Mouse (Mus musculus) frontal cortex, postnatal 36 days (tissue): ENCODE measurements at regions not wholly inside any gene's neighbourhood (a gene's known extent, or its start where the extent isn't known, plus 50 kb on each side); places are given as distances from the start of the nearest gene placed in this dataset.

Source experiments
- DNase-seq, 2 experiments: peaks; one replicate each; pipeline ENCODE4 v3.0.0; 2022; ENCODE audit warnings: low spot score in 2 of 2

DNA sequence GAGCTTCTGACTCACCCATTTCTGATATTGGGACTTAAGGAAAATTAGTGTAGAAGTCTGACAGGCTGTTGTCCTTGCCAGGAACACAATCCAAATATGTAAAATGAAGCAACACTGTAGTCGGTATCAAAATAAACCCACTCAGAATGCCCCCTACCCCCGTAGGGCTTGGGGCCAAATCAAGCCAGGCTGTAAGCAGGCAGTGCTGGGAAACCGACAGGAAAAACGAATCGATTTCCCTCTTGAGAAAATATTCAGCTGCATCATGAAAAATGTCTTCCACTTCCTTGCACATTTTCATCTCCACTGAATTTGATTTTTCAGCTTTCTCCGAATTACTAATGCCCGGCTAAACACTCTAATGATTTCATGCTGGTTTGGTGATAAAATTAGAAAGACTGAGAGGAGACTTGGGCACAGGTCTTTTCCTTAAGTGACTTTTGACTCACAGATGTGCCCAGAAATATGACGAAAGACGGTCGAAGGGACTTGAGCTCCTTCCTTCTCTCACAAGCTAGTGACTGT, 485.7 kb downstream of the Fat4 start:
- no peak for DNase-seq

- peak in 1 of 2 experiments; percentile 10 for DNase-seq
Observed at GRCm38 (mm10) chr3:39375465-39375864, 488.7 kb downstream of the Fat4 start.

GRCm38 (mm10) chr3:39388491-39388890, 501.8 kb downstream of the Fat4 start:
- DNase-seq, result no peak

GRCm38 (mm10) chr3:39390442-39390841, 503.7 kb downstream of the Fat4 start:
- DNase-seq, result no peak

DNA sequence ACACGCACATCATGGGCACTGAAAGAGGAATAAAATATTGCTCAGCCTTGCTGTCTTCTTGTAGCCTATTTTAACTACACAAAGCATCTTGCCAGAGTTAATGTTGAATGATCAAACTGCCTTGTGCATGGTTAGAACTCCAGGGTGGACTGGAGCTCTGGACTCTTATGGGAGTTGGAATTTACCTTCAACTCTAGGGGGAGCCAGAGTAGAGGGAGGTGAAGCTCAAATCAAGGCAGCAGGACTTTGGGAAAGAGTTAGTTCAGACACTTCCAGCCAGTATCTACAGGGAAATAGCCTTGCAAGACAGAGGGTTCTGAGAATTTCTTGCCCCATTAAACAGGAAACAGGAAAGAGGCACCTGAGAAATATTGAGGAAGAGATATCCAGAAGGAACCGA, 505.3 kb downstream of the Fat4 start:
- DNase-seq, result no peak

- no peak for DNase-seq
Observed at GRCm38 (mm10) chr3:39396672-39397071, 509.9 kb downstream of the Fat4 start.

DNA sequence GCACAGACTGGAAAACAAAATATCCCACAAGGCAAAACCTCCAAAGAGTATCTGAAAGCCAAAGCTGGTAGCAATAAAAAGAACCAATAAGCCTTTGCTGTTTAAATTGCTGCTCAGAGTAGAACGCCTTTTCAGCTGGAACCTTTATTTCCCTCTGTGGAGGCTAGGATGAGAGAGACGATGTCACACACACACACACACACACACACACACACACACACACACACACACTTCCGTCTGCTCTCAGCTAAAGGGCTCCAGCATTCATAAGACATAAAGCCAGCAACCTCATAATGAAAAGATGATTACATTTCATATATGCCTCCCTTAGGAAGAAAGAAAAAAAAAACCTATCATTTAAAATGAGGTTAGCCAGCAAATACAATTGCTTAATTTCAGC, 510.5 kb downstream of the Fat4 start:
- no peak for DNase-seq

DNA sequence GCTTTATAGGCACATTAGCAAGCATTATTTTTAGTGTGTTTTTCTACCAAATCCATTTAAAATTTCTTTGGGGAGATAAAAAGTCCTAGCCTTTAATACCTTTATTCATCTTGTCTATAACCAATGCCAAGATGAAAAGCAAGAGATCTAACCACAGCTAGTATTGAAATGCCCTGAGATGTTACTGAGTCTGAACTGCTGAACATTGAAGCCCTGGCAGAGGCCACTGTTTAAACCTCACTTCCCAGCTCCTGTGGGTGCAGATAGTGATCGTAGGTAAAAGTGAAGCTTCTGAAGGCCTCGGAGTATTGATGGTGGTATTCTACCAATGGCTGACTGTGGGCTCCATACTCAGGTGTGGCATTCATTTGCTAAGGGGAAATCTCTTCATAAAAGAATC, 510.9 kb downstream of the Fat4 start:
- no peak for DNase-seq

DNA sequence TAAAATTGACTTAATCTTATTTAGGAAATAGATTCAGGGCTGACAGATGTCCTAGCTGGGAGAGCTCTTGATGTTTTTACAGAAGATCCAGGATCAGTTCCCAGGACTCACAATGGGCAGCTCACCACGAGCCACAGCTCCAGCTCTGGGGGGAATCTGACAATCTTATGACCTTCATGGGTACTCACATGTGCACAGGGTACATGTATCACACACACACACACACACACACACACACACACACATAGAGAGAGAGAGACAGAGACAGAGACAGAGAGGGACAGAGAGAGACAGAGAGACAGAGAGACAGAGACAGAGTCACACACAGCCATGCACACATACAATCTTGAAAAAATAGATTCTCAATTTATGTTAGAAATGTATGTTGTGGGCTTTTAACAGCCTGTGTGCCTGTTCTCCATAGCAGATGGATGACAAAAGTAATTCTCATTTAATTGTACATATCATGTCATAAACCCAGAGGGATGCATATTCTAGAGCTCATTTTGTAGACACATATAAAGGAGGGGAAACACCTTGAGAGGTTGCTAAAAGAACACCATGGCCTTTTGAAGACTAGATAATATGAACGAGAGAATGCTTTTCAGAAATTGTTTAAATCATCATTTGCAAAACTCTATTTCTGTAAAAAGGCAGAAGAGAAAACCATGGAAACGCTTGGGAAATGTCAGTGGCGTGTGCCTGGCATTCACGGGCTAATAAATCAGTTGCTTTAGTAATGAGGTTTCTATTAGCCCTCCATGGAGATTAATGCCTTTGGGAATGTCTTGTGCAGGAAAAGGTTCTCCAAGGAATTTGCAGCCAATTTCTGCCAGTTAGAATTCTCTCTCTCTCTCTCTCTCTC, 538.3 kb downstream of the Fat4 start:
- no peak for DNase-seq

GRCm38 (mm10) chr3:39425643-39426016, 538.9 kb downstream of the Fat4 start:
- DNase-seq, result no peak

- DNase-seq, result no peak
Observed at GRCm38 (mm10) chr3:39443328-39443727, 556.6 kb downstream of the Fat4 start.

GRCm38 (mm10) chr3:39455650-39456049, 568.9 kb downstream of the Fat4 start:
- no peak for DNase-seq

GRCm38 (mm10) chr3:39460183-39460888, 573.6 kb downstream of the Fat4 start:
- peak in 1 of 2 experiments; percentile 4 for DNase-seq

GRCm38 (mm10) chr3:39461561-39461960, 574.8 kb downstream of the Fat4 start:
- DNase-seq, result no peak

GRCm38 (mm10) chr3:39465811-39466210, 579.1 kb downstream of the Fat4 start:
- DNase-seq, result no peak

DNA sequence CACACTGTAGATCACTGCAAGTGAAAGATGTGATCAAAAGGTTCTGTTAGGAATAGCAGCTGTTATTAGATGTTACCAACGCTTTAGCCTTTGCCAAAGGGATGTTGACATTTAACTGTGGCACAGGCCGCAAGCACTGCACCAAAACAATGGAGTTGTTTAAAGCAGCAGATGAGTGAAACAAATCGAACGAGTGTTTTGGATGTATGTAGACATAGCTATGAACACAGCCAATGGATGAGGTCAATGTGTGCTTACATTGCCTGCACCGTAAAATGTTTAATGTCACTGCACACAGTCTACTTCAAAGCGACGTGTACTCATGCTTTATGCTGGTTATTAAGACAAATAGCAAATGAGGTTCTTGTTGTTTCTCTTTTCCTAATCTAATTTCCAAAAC, 602.7 kb downstream of the Fat4 start:
- DNase-seq, result no peak

DNA sequence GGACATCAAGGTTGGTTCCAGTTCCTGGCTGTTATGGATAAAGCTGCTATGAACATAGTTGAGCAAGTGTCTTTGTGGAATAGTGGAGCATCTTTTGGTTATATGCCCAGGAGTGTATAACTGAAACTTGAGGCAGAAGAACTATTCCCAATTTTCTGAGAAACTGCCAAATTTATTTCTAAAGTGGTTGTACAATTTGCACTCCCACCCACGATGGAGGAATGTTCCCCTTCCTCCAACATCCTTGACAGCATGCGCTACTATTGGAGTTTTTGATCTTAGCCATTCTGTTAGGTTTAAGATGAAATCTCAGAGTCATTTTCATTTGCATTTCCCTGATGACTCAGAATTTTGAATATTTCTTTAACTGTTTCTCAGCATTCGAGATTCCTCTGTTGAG, 607.6 kb downstream of the Fat4 start:
- DNase-seq, result peak; percentile 6 to 15

DNA sequence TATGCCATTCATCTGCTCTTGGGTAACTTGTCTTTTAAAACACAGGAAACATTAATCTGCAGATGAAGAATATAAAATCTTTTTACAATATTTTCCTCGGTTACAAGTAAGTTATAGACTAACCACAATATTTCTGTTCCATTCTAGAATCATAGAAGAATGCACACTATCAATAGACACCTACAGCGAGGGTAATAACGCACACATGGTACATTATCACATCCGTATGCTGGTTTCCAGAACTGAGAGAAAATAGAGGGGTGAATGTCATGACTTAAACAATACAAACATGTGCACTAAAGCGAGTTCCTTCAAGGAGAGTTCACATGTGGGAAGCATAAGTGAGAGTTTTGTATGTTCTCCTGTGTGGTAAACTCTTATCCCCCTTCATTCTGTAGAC, 641.3 kb downstream of the Fat4 start:
- no peak for DNase-seq

- DNase-seq, result no peak
Observed at GRCm38 (mm10) chr3:39537515-39537914, 650.8 kb downstream of the Fat4 start.

GRCm38 (mm10) chr3:39540530-39541118, 653.9 kb downstream of the Fat4 start:
- no peak for DNase-seq

DNA sequence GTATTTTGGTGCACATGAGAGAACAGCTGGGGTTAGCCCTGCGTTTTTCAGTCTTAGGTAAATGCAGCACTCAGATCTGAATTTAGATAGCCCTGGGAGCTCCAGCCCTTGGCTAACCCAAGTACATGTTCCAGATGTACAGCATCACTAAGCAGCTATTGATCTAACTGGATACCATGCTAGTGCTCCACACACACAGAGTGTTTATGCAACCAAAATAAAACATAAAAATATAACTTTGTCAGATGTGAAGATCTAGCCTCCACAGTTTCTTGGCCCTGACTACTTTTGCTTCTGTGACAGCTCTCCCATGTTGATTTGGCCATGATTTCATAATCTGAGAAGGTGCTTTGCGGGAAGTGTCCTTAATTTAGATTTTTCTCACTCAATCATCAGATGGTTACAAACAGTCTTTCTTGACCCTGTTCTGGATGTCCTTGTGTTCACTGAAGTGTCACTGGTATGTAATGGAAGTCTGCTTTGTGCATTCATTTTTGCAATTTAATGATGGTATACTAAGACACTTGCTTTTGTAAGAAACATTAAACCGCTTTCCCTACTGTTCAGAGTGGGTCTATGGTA, 672.8 kb downstream of the Fat4 start:
- no peak for DNase-seq

DNA sequence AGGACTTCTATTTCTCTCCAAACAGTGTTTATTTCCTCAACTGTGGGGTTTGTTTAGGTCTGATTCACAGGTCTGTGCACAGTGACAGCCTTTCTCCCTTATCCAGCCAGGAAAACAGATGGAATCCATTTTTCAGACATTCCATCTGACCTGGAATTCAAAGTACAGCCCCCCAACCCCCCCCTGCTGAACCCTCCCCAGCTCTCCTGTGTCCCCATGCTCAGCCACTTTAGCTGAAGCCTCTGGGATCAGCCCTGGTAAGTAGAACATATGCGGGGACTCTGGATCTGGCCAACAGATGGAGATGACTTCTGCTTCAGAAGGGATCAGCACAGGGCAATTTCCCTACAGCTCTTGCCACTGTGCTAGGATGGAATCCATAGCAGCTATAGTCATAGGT, 674.2 kb downstream of the Fat4 start:
- DNase-seq, result no peak
